Mouse (Mus musculus) stomach, postnatal 0 days (tissue): ENCODE results near the gene Armc3. TPM values are rescaled to one million over a fixed set of nuclear protein-coding genes. Genes with fewer than 3 reads are reported as not detected.

Experiments used
- ATAC-seq: fragments of 200-750 bp; cut with Nextera tagmentation; 2 replicates; pipeline ENCODE4 v1.8.0; 2017; ENCODE audit not compliant: low FRiP score, low TSS enrichment
- DNase-seq: peaks from one replicate; pipeline ENCODE4 v3.0.0-alpha.2; 2016; ENCODE audit warnings: low spot score
- H3K27ac ChIP-seq: fragments of 300-500 bp; sonication (generic); replicated peaks from 2 replicates; pipeline ENCODE4 v1.5.1; 2014; ENCODE audit warnings: mild to moderate bottlenecking, control low read depth
- H3K27me3 ChIP-seq: fragments of 300-500 bp; sonication (generic); 2 replicates; pipeline ENCODE4 v1.6.1; 2014; ENCODE audit warnings: low read length; ENCODE audit not compliant: control insufficient read depth, insufficient read depth
- H3K36me3 ChIP-seq: fragments of 300-500 bp; sonication (generic); 2 replicates; pipeline ENCODE4 v1.6.1; 2014; ENCODE audit warnings: low read length, mixed read lengths; ENCODE audit not compliant: control insufficient read depth, insufficient read depth
- H3K4me1 ChIP-seq: fragments of 300-500 bp; sonication (generic); replicated peaks from 2 replicates; pipeline ENCODE4 v1.6.1; 2014; ENCODE audit warnings: antibody characterized with exemption; ENCODE audit not compliant: control insufficient read depth, insufficient read depth
- H3K4me2 ChIP-seq: fragments of 300-500 bp; sonication (generic); replicated peaks from 2 replicates; pipeline ENCODE4 v1.6.1; 2014; ENCODE audit warnings: low read depth, mild to moderate bottlenecking, control low read depth, moderate library complexity
- H3K4me3 ChIP-seq: fragments of 300-500 bp; sonication (generic); 2 replicates; pipeline ENCODE4 v1.5.1; 2014; ENCODE audit warnings: low read depth, low read length, control low read depth
- H3K9ac ChIP-seq: fragments of 300-500 bp; sonication (generic); 2 replicates; pipeline ENCODE4 v1.6.1; 2014; ENCODE audit warnings: mild to moderate bottlenecking, low read length, control low read depth, mixed read lengths
- H3K9me3 ChIP-seq: fragments of 300-500 bp; sonication (generic); 2 replicates; pipeline ENCODE4 v1.6.1; 2016; ENCODE audit warnings: low read length; ENCODE audit not compliant: control insufficient read depth
- CTCF ChIP-seq: IDR thresholded peaks from 2 replicates; pipeline ENCODE4 v1.5.1; 2016; ENCODE audit warnings: antibody characterized with exemption, low read depth, mild to moderate bottlenecking, moderate library complexity
- EP300 ChIP-seq: optimal IDR thresholded peaks from 2 replicates; pipeline ENCODE3; 2016; ENCODE audit warnings: antibody characterized with exemption
- WGBS: fragments of 180-500 bp; shearing (Covaris S2); extraction: QIAGEN DNeasy Blood & Tissue Kit; methylation state at CpG from one replicate; pipeline ENCODE4 v1.1.7; 2014; 5-methylcytosine and 5-hydroxymethylcytosine counted together
- polyA plus RNA-seq: library from polyadenylated mRNA; unstranded; fragments of >200 nt; fragmentation: Nextera tagmentation; extraction: Ambion mirVana; gene quantifications from 2 replicates; pipeline ENCODE4 v1.2.1, GENCODE M21; 2015

Armc3 gene
- polyA plus RNA-seq, 1 experiment from 2014 or later: 0.04 TPM

DNA sequence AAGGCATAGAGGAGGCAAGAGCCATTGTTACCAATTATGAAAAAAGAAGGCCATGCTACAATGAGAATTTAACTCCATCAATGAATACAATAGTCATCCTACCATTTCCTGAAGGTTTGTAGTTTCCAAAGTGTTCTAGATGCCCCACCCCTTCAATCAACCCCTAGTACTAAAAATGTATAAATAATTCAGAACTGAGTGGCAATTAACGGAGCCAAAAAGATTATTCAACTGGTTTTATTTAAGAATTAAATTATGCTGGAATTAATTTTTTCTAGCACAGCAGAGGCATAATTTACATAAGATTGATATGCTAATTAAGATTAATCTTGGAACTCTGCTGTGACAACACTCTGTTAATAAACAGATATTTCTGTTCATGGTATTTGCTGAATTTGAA, 34.9 kb upstream of the Armc3 start:
- 86% methylated on average over 1 of the region's 1 CpGs for whole genome bisulfite sequencing
- ATAC-seq: no peak
- Histone ChIP-seq H3K9me3 (no peaks in the 10 kb centered on the region), H3K4me1 (no peaks in the 10 kb centered on the region), H3K27ac (no peak overlapping the region), H3K27me3 (no peaks in the 10 kb centered on the region), H3K4me2 (no peak overlapping the region), H3K36me3 (no peaks in the 10 kb centered on the region), H3K4me3 (no peak overlapping the region), H3K9ac (no peak overlapping the region)
- no peak for DNase-seq
- no peak for TF ChIP-seq CTCF
- TF ChIP-seq EP300: no peak

DNA sequence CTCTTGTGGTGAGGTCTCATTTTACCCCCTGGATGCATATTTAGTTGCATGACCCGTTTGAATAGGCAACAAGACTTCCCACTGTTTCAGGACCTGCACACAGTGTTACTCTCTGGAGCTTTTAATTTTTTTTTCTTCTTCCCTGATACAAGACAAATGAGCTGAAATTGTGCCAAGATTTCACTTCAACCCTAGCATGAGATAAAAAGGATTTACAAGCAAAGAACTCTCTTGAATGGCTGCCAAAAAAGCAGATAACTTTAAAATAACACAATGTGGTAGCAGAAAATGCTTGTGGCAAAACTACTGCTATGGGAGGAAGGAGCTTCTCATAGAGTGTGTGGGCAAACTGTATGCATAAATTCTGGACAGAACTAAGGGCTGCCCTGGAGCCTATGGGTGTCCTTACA, 22.3 kb upstream of the Armc3 start:
- Histone ChIP-seq H3K4me3 (no peak overlapping the region), H3K27ac (no peak overlapping the region), H3K27me3 (no peaks in the 10 kb centered on the region), H3K36me3 (no peaks in the 10 kb centered on the region), H3K9me3 (no peaks in the 10 kb centered on the region), H3K4me1 (no peaks in the 10 kb centered on the region), H3K4me2 (no peak overlapping the region), H3K9ac (no peak overlapping the region)
- ATAC-seq: no peak
- no peak for DNase-seq
- TF ChIP-seq CTCF (no peak), EP300 (no peak)
- 7% methylated on average over 1 of the region's 1 CpGs for WGBS

DNA sequence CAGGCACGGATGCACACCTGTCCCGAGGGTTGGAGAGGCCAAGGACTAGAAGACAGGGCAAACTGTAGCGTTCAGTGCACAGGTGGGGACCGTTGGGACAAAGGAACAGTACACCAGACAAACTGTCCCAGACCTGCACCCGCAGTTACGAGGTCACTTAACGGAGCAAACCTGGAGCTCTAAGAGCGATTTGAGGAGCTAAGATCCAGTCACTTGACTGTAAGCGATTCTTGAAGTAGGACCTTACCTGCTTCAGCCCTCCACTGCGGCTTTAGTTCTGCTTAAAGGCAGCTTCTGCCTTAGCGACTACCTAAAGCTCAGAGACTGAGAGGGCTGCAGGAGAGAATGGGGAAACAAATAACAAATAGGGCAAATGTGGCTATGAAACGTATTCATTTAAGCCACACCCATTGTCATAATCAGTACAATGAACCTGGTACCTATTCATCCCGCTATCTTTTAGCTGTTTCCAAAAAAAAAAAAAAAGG, 308 bp downstream of the Armc3 start:
- Histone ChIP-seq H3K27me3 (no peaks in the 10 kb centered on the region), H3K9me3 (no peaks in the 10 kb centered on the region), H3K9ac (no peak overlapping the region), H3K4me1 (0 out of 2 replicates have a peak, but pooled peaks cover 3% of the 10 kb centered on the region), H3K4me2 (peak overlapping the region; percentile 46), H3K4me3 (peak overlapping the region; percentile 26), H3K27ac (no peak overlapping the region), H3K36me3 (no peaks in the 10 kb centered on the region)
- ATAC-seq (no peak), DNase-seq (no peak)
- 34% methylated on average over 13 of the region's 13 CpGs for WGBS
- TF ChIP-seq CTCF (no peak), EP300 (no peak)

DNA sequence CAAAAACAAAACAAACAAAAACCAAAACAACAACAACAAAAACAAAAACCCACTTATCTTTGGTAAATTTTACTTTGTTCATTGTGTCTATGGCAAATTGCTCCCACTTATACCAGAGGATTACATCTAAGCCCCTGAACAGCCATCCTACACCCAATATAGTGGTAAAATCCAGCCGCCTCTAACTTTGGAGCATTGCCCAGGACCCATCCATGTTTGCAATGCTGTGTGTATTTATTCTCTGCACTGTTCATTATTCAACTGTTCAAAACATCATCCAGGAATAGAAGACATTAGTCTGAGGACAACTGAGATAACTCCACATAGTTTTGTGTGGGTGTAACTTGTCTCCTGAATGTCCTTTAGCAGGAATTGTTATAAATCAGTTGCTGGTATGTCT, 1.0 kb downstream of the Armc3 start:
- H3K9me3 ChIP-seq: no peaks in the 10 kb centered on the region
- no peaks in the 10 kb centered on the region for H3K36me3 ChIP-seq
- TF ChIP-seq CTCF (no peak), EP300 (no peak)
- ATAC-seq (no peak), DNase-seq (no peak)
- H3K4me2 ChIP-seq: no peak overlapping the region
- 64% methylated on average over 1 of the region's 1 CpGs for WGBS
- no peak overlapping the region for H3K27ac ChIP-seq
- H3K9ac ChIP-seq: no peak overlapping the region
- no peak overlapping the region for H3K4me3 ChIP-seq
- 0 out of 2 replicates have a peak, but pooled peaks cover 3% of the 10 kb centered on the region for H3K4me1 ChIP-seq
- no peaks in the 10 kb centered on the region for H3K27me3 ChIP-seq

DNA sequence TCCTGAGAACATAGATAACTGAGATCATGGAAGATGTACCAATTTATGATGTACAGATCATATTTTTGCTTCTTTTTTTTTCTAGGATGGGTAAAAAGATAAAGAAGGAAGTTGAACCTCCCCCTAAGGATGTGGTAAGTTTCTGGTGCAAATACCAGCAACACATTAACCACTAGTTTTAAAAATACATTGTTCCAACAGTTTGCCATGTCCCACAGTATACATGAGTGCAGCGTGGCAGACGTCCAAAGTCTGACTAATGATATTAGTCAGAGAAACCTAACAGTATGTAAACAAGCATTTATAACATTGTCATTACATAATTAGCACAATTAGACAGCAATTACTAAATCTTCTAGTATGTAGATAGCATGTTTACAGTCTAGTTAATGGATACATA, 2.6 kb downstream of the Armc3 start:
- Histone ChIP-seq H3K9ac (no peak overlapping the region), H3K27ac (no peak overlapping the region), H3K27me3 (no peaks in the 10 kb centered on the region), H3K4me1 (0 out of 2 replicates have a peak, but pooled peaks cover 3% of the 10 kb centered on the region), H3K9me3 (no peaks in the 10 kb centered on the region), H3K4me3 (no peak overlapping the region), H3K36me3 (no peaks in the 10 kb centered on the region), H3K4me2 (no peak overlapping the region)
- WGBS: 34% methylated on average over 2 of the region's 2 CpGs
- no peak for DNase-seq
- TF ChIP-seq CTCF: no peak
- TF ChIP-seq EP300: no peak
- ATAC-seq: no peak

DNA sequence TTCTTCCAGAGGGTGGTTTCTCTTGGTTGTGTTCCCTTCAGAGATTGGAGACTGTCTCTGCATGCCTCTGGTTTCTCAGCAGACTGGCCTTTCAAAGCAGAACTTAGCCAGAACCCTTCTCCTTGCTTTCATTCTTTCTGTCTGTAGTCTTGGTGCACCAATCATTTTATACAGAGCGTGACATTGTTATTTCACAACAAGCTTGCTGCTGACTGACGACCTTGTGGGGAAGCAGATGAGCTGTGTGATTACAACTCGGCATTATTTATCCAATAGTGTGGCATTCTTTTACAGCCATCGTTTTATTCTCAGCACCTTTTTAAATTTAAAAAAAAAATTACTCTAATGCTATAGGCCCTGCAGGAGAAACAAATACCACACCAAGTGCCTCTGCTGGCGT, 35.2 kb downstream of the Armc3 start:
- Histone ChIP-seq H3K36me3 (no peaks in the 10 kb centered on the region), H3K4me2 (no peak overlapping the region), H3K27ac (no peak overlapping the region), H3K9me3 (no peaks in the 10 kb centered on the region), H3K9ac (no peak overlapping the region), H3K4me1 (no peaks in the 10 kb centered on the region), H3K4me3 (no peak overlapping the region), H3K27me3 (no peaks in the 10 kb centered on the region)
- no peak for ATAC-seq
- no peak for TF ChIP-seq EP300
- no peak for TF ChIP-seq CTCF
- WGBS: 73% methylated on average over 5 of the region's 5 CpGs
- no peak for DNase-seq
